Mouse (Mus musculus) kidney, adult 2 months (tissue): ENCODE results near the gene Gjb3.

Experiments
- CTCF ChIP-seq: fragments of 200-500 bp; conservative IDR thresholded peaks from 2 replicates; pipeline ENCODE4 v1.5.1; 2011; ENCODE audit warnings: low read depth, mild to moderate bottlenecking, control low read depth, low read length, moderate library complexity, mixed read lengths; ENCODE audit not compliant: insufficient read depth, insufficient read length
- POLR2A ChIP-seq: fragments of 200-500 bp; IDR thresholded peaks from one replicate; pipeline ENCODE4 v1.6.1; 2011; ENCODE audit warnings: low read depth, low read length, control low read depth

GRCm38 (mm10) chr4:127362520-127362919, 31.9 kb upstream of the Gjb3 start:
- no peak for TF ChIP-seq CTCF
- TF ChIP-seq POLR2A, result no peak
